Comparison of ENCODE assay signal across 8 mouse cellular contexts in the genomic region with DNA sequence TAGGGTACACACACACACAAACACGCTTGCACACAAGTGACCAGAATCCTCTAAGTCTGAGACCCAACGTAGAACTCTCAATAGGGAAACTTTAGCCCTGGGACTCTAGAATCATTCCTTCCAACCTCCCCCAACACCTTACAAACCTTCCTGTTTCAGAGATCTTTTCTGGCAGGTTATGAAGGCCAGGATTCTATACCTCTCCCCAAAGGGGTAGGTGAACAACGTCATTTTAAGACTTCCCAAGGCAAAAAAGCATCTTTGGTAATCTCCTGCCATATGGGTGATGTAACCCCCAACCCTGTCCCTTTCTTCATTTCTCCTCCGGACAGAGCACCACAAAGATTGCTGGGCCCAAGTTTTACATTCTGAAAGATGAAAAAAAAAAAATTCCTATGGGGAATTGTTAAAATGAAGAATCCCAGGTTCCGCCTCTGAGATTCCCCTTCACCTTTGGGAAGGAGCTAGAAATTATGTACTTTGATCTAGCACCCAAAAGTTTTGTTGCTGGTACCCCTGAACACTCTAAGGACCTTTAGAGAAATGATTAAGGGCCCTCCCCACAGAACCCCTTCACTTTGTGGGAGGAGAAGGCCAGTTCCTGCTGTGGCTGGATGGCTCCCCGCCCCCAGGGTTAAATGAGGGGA. TPM values are rescaled to one million over a fixed set of nuclear protein-coding genes. Genes with fewer than 3 reads are reported as not detected.
DNase-seq lines count a peak whose midpoint lies in the region; ATAC-seq and TF ChIP-seq lines count a peak whose summit lies in the region.

No protein-coding gene starts in this region.

- no peak for DNase-seq in heart, postnatal 0 days (ENCODE audit: low spot score)
- no peak for DNase-seq in heart, adult 11 months
- DNase-seq in MEL (ENCODE audit: low read depth, low spot score), result no peak
- no peak for DNase-seq in hindbrain, embryonic 11.5 days (ENCODE audit: low spot score)
- DNase-seq in midbrain, embryonic 11.5 days (ENCODE audit: low spot score, missing footprints), result no peak
- DNase-seq in urinary bladder, adult 2 months (ENCODE audit: low spot score), result no peak
- no peak for DNase-seq in frontal cortex, postnatal 14 days (ENCODE audit: low spot score in 2 of 2)
- no peak for DNase-seq in T-cell, adult 2 months (ENCODE audit: low spot score)

- H3K9me3 ChIP-seq in heart, postnatal 0 days (replicated peaks; ENCODE audit: control insufficient read depth, low read length), result no peaks in the 10 kb centered on the region
- H3K9me3 ChIP-seq in MEL (replicated peaks; ENCODE audit: insufficient read depth, low read length), result no peaks in the 10 kb centered on the region
- H3K9me3 ChIP-seq in hindbrain, embryonic 11.5 days (ENCODE audit: control insufficient read depth, low read length), result no peaks in the 10 kb centered on the region
- H3K9me3 ChIP-seq in midbrain, embryonic 11.5 days (ENCODE audit: control insufficient read depth, low read length), result no peaks in the 10 kb centered on the region

- H3K27me3 ChIP-seq in heart, postnatal 0 days (ENCODE audit: control insufficient read depth, insufficient read depth, low read length), result no peaks in the 10 kb centered on the region
- H3K27me3 ChIP-seq in MEL (ENCODE audit: control insufficient read depth in 1 of 2, insufficient read depth in 2 of 2, low read length in 2 of 2), result no peaks in the 10 kb centered on the region
- H3K27me3 ChIP-seq in hindbrain, embryonic 11.5 days (ENCODE audit: control insufficient read depth, insufficient read depth, low read length), result no peaks in the 10 kb centered on the region
- no peaks in the 10 kb centered on the region; the same call in 1 of the 2 replicates for H3K27me3 ChIP-seq in midbrain, embryonic 11.5 days (ENCODE audit: control insufficient read depth, insufficient read depth, low read length)

- 47% methylated on average over 6 of the region's 6 CpGs for WGBS in heart, postnatal 0 days
- 49% methylated on average over 6 of the region's 6 CpGs for whole genome bisulfite sequencing in hindbrain, embryonic 11.5 days
- WGBS in midbrain, embryonic 11.5 days, result 45% methylated on average over 6 of the region's 6 CpGs

- peak overlapping the region; percentile 90 for H3K4me2 ChIP-seq in heart, postnatal 0 days (ENCODE audit: low read depth, low read length)
- peak overlapping the region; percentile 99 for H3K4me2 ChIP-seq in hindbrain, embryonic 11.5 days (replicated peaks; ENCODE audit: low read depth, low read length)
- peak overlapping the region; percentile 98 for H3K4me2 ChIP-seq in midbrain, embryonic 11.5 days

- TF ChIP-seq CTCF in heart, postnatal 0 days (IDR thresholded peaks at IDR 0.05; ENCODE audit: low read depth), result no peak
- no peak for TF ChIP-seq CTCF in MEL (IDR thresholded peaks at IDR 0.05 in 2 of 3, conservative IDR thresholded peaks at IDR 0.05 in 1 of 3; ENCODE audit: control insufficient read depth in 1 of 3, insufficient read depth in 1 of 3, low read depth in 2 of 3, low read length in 3 of 3, poor library complexity in 1 of 3, severe bottlenecking in 1 of 3)

- peaks cover 47% of the 10 kb centered on the region for H3K4me1 ChIP-seq in heart, postnatal 0 days (ENCODE audit: control insufficient read depth, insufficient read depth)
- H3K4me1 ChIP-seq in MEL (ENCODE audit: control insufficient read depth in 1 of 2, insufficient read depth in 2 of 2, low read length in 2 of 2), result peaks cover 19 to 43% of the 10 kb centered on the region in 2 experiments
- peaks cover 27% of the 10 kb centered on the region for H3K4me1 ChIP-seq in hindbrain, embryonic 11.5 days (replicated peaks; ENCODE audit: control insufficient read depth, insufficient read depth, low read length)
- H3K4me1 ChIP-seq in midbrain, embryonic 11.5 days (ENCODE audit: control insufficient read depth, insufficient read depth, low read length), result peaks cover 56% of the 10 kb centered on the region

- H3K79me2 ChIP-seq in MEL (ENCODE audit: control insufficient read depth, insufficient read depth, low read length, poor library complexity), result peaks cover 54% of the 10 kb centered on the region

- H3K36me3 ChIP-seq in heart, postnatal 0 days (replicated peaks; ENCODE audit: control insufficient read depth, insufficient read depth, low read length), result no peaks in the 10 kb centered on the region
- peaks cover 0 to 26% of the 10 kb centered on the region in 2 experiments; a peak in 2 of 4 replicates for H3K36me3 ChIP-seq in MEL (ENCODE audit: control insufficient read depth in 1 of 2, insufficient read depth in 2 of 2, low read length in 2 of 2)
- no peaks in the 10 kb centered on the region for H3K36me3 ChIP-seq in hindbrain, embryonic 11.5 days (ENCODE audit: control insufficient read depth, insufficient read depth, low read length)
- H3K36me3 ChIP-seq in midbrain, embryonic 11.5 days (ENCODE audit: control insufficient read depth, insufficient read depth, low read length), result 0 out of 2 replicates have a peak, but pooled peaks cover under 1% of the 10 kb centered on the region

- H3K27ac ChIP-seq in heart, postnatal 0 days (ENCODE audit: low read depth), result peak overlapping the region; percentile 91
- peak overlapping the region; percentile 86 for H3K27ac ChIP-seq in MEL (ENCODE audit: control insufficient read depth, low read depth, low read length)
- H3K27ac ChIP-seq in hindbrain, embryonic 11.5 days (ENCODE audit: low read depth, low read length), result peak overlapping the region; percentile 88
- peak overlapping the region; percentile 80 for H3K27ac ChIP-seq in midbrain, embryonic 11.5 days (ENCODE audit: low read depth, low read length)

- no peak for TF ChIP-seq RAD21 in MEL (IDR thresholded peaks at IDR 0.05; ENCODE audit: low read depth, low read length)

- peak overlapping the region; percentile 89 for H3K4me3 ChIP-seq in heart, postnatal 0 days (ENCODE audit: low read depth, low read length)
- peak overlapping the region; percentile 79 to 87 for H3K4me3 ChIP-seq in MEL (ENCODE audit: control insufficient read depth in 1 of 2, insufficient read depth in 1 of 2, low read depth in 2 of 2, low read length in 2 of 2)
- H3K4me3 ChIP-seq in hindbrain, embryonic 11.5 days (ENCODE audit: low read depth, low read length), result peak overlapping the region; percentile 92
- peak overlapping the region; percentile 89 for H3K4me3 ChIP-seq in midbrain, embryonic 11.5 days (ENCODE audit: low read depth, low read length)

- peak overlapping the region; percentile 88 for H3K9ac ChIP-seq in heart, postnatal 0 days (replicated peaks; ENCODE audit: low read depth, low read length)
- H3K9ac ChIP-seq in MEL (ENCODE audit: control insufficient read depth, low read depth, low read length, poor library complexity, severe bottlenecking), result peak overlapping the region; percentile 97
- peak overlapping the region; percentile 93; the same call in 1 of the 2 replicates for H3K9ac ChIP-seq in hindbrain, embryonic 11.5 days (ENCODE audit: low read depth, low read length)
- peak overlapping the region; percentile 97 for H3K9ac ChIP-seq in midbrain, embryonic 11.5 days (ENCODE audit: low read length)

- no peak for TF ChIP-seq EP300 in heart, postnatal 0 days (IDR thresholded peaks at IDR 0.05; ENCODE audit: low read depth)
- TF ChIP-seq EP300 in MEL (IDR thresholded peaks at IDR 0.05; ENCODE audit: low read depth in 1 of 2, low read length in 2 of 2), result peak in 1 of 2 experiments; percentile 15; a peak in 1 of 4 replicates

- no peak for TF ChIP-seq POLR2A in MEL (IDR thresholded peaks at IDR 0.05; ENCODE audit: control insufficient read depth in 1 of 2, insufficient read depth in 1 of 2, low read depth in 1 of 2, low read length in 2 of 2, poor library complexity in 1 of 2)

- no peak for ATAC-seq in heart, postnatal 0 days (ENCODE audit: insufficient read depth, low read depth)
- no peak for ATAC-seq in hindbrain, embryonic 11.5 days (ENCODE audit: low FRiP score)
- no peak for ATAC-seq in midbrain, embryonic 11.5 days (ENCODE audit: low FRiP score)

RNA-seq across cellular contexts. Expression of gene Ppp1r9b, which starts 0.6 kb away (rescaled TPM):
- total RNA-seq in heart, postnatal 0 days (2014; rRNA removed; ENCODE audit: low replicate concordance), result 27.6 and 38.6 TPM in 2 replicates
- 4.5 and 4.7 TPM in 2 replicates for polyA plus RNA-seq in heart, postnatal 0 days (2015; fragmentation: Nextera tagmentation; extraction: Ambion mirVana)
- total RNA-seq in MEL (2012; rRNA removed), result 113 and 150 TPM in 2 replicates
- polyA plus RNA-seq in MEL (2012; ENCODE audit: insufficient read depth in 1 of 2, insufficient read length in 2 of 2, low read depth in 1 of 2, low replicate concordance in 2 of 2, missing spikeins in 1 of 2), result 100 to 1,000 TPM in 1 of 2 experiments, 10 to 100 TPM in 1; 47.0 to 169 TPM
- polyA plus RNA-seq in hindbrain, embryonic 11.5 days (2014; fragmentation: Nextera tagmentation; extraction: Ambion mirVana), result 12.4 and 16.2 TPM in 2 replicates
- 10.5 and 12.4 TPM in 2 replicates for polyA plus RNA-seq in midbrain, embryonic 11.5 days (2014; fragmentation: Nextera tagmentation; extraction: Ambion mirVana)
- polyA plus RNA-seq in urinary bladder, adult 2 months (2012; rRNA removed), result 16.0 and 35.7 TPM in 2 replicates

RNA-seq across cellular contexts. Expression of gene Sgca, which starts 14.1 kb away (rescaled TPM):
- 47.5 and 313 TPM in 2 replicates for total RNA-seq in heart, postnatal 0 days (2014; rRNA removed; ENCODE audit: low replicate concordance)
- polyA plus RNA-seq in heart, postnatal 0 days (2015; fragmentation: Nextera tagmentation; extraction: Ambion mirVana), result 62.2 and 62.4 TPM in 2 replicates
- not detected in 2 replicates for total RNA-seq in MEL (2012; rRNA removed)
- not detected for polyA plus RNA-seq in MEL (2012; ENCODE audit: insufficient read depth in 1 of 2, insufficient read length in 2 of 2, low read depth in 1 of 2, low replicate concordance in 2 of 2, missing spikeins in 1 of 2)
- 0.11 and 0.29 TPM in 2 replicates for polyA plus RNA-seq in hindbrain, embryonic 11.5 days (2014; fragmentation: Nextera tagmentation; extraction: Ambion mirVana)
- polyA plus RNA-seq in midbrain, embryonic 11.5 days (2014; fragmentation: Nextera tagmentation; extraction: Ambion mirVana), result not detected in 2 replicates
- 69.2 and 93.5 TPM in 2 replicates for polyA plus RNA-seq in urinary bladder, adult 2 months (2012; rRNA removed)

RNA-seq across cellular contexts. Expression of gene Samd14, which starts 19.5 kb away (rescaled TPM):
- total RNA-seq in heart, postnatal 0 days (2014; rRNA removed; ENCODE audit: low replicate concordance), result 6.2 and 9.5 TPM in 2 replicates
- polyA plus RNA-seq in heart, postnatal 0 days (2015; fragmentation: Nextera tagmentation; extraction: Ambion mirVana), result 4.6 and 4.8 TPM in 2 replicates
- total RNA-seq in MEL (2012; rRNA removed), result 35.8 and 57.6 TPM in 2 replicates
- 1,000 to 10,000 TPM in 1 of 2 experiments, 100 to 1,000 TPM in 1; 101 to 1,219 TPM for polyA plus RNA-seq in MEL (2012; ENCODE audit: insufficient read depth in 1 of 2, insufficient read length in 2 of 2, low read depth in 1 of 2, low replicate concordance in 2 of 2, missing spikeins in 1 of 2)
- 46.1 and 47.6 TPM in 2 replicates for polyA plus RNA-seq in hindbrain, embryonic 11.5 days (2014; fragmentation: Nextera tagmentation; extraction: Ambion mirVana)
- polyA plus RNA-seq in midbrain, embryonic 11.5 days (2014; fragmentation: Nextera tagmentation; extraction: Ambion mirVana), result 47.3 and 47.8 TPM in 2 replicates
- 5.8 and 9.6 TPM in 2 replicates for polyA plus RNA-seq in urinary bladder, adult 2 months (2012; rRNA removed)

RNA-seq across cellular contexts. Expression of gene Hils1, which starts 22.8 kb away (rescaled TPM):
- not detected in 2 replicates for total RNA-seq in heart, postnatal 0 days (2014; rRNA removed; ENCODE audit: low replicate concordance)
- polyA plus RNA-seq in heart, postnatal 0 days (2015; fragmentation: Nextera tagmentation; extraction: Ambion mirVana), result 0.27 TPM in 1 of 2 replicates, not detected in the other
- total RNA-seq in MEL (2012; rRNA removed), result not detected in 2 replicates
- polyA plus RNA-seq in MEL (2012; ENCODE audit: insufficient read depth in 1 of 2, insufficient read length in 2 of 2, low read depth in 1 of 2, low replicate concordance in 2 of 2, missing spikeins in 1 of 2), result not detected
- polyA plus RNA-seq in hindbrain, embryonic 11.5 days (2014; fragmentation: Nextera tagmentation; extraction: Ambion mirVana), result not detected in 2 replicates
- polyA plus RNA-seq in midbrain, embryonic 11.5 days (2014; fragmentation: Nextera tagmentation; extraction: Ambion mirVana), result not detected in 2 replicates
- polyA plus RNA-seq in urinary bladder, adult 2 months (2012; rRNA removed), result 0.19 and 0.22 TPM in 2 replicates

RNA-seq across cellular contexts. Expression of gene Pdk2, which starts 50.9 kb away (rescaled TPM):
- 121 and 168 TPM in 2 replicates for total RNA-seq in heart, postnatal 0 days (2014; rRNA removed; ENCODE audit: low replicate concordance)
- polyA plus RNA-seq in heart, postnatal 0 days (2015; fragmentation: Nextera tagmentation; extraction: Ambion mirVana), result 179 and 186 TPM in 2 replicates
- 0.56 and 0.81 TPM in 2 replicates for total RNA-seq in MEL (2012; rRNA removed)
- polyA plus RNA-seq in MEL (2012; ENCODE audit: insufficient read depth in 1 of 2, insufficient read length in 2 of 2, low read depth in 1 of 2, low replicate concordance in 2 of 2, missing spikeins in 1 of 2), result 1 to 10 TPM in 1 of 2 experiments, not detected in 1; 8.0 TPM
- polyA plus RNA-seq in hindbrain, embryonic 11.5 days (2014; fragmentation: Nextera tagmentation; extraction: Ambion mirVana), result 12.5 and 13.0 TPM in 2 replicates
- polyA plus RNA-seq in midbrain, embryonic 11.5 days (2014; fragmentation: Nextera tagmentation; extraction: Ambion mirVana), result 12.6 and 13.3 TPM in 2 replicates
- 34.6 and 59.4 TPM in 2 replicates for polyA plus RNA-seq in urinary bladder, adult 2 months (2012; rRNA removed)

Comparison
In these comparisons a context has a peak if more than half of its experiments do, and no peak if none do; other contexts are left out.
1. RNA of gene Sgca, which starts 14.1 kb away (polyA plus RNA-seq): 69.2 to 93.5 TPM in urinary bladder, adult 2 months and 62.2 to 62.4 TPM in heart, postnatal 0 days; 0.11 to 0.29 TPM in hindbrain, embryonic 11.5 days, not detected in MEL and not detected in midbrain, embryonic 11.5 days; every median in the first group is over 10 times any median in the second.
2. Peak in every context shown above with its lines, with median percentiles within 50 percentile points of each other: H3K27ac ChIP-seq, H3K4me2 ChIP-seq, H3K4me3 ChIP-seq and H3K9ac ChIP-seq.